Mouse (Mus musculus) naive thymus-derived CD4-positive, alpha-beta T cell, adult 2 months (primary cell): ENCODE measurements at regions not wholly inside any gene's neighbourhood (a gene's known extent, or its start where the extent isn't known, plus 50 kb on each side); places are given as distances from the start of the nearest gene placed in this dataset.

ENCODE experiments used
- DNase-seq: peaks from one replicate; pipeline ENCODE4 v3.0.0-alpha.2; 2011; ENCODE audit warnings: low read depth

GRCm38 (mm10) chr10:117434871-117435733 is 55.3 kb upstream of the Cpsf6 start:
- peak; percentile 93 for DNase-seq

- DNase-seq, result no peak
These were observed 54.6 kb upstream of the Cpsf6 start for GRCm38 (mm10) chr10:117434293-117434842.

GRCm38 (mm10) chr10:117433547-117434292 is 53.9 kb upstream of the Cpsf6 start:
- DNase-seq, result no peak

- DNase-seq, result no peak
These were observed 53.2 kb upstream of the Cpsf6 start for GRCm38 (mm10) chr10:117432871-117433546.

DNA sequence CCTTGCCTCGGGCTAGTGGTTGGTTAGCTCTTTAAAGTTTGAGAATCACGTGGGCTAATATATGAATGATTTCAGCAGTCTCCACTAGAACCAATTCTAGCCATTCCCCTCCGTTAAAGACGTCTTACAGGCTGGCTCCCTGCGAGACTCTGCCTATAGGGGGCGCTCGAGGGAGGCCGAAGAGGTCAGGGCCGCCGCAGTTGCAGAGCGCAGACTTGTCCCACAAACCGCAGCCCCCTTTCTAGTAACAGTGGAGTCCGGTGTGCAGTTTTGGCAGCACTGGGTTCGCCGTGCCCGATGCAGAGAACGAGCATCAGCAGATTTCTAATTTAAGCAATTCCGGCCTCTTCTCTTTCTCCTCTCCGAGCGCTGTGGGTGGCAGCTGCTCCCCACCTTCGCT is 52.6 kb upstream of the Cpsf6 start:
- peak; percentile 81 for DNase-seq

GRCm38 (mm10) chr10:117431850-117432249 is 52.0 kb upstream of the Cpsf6 start:
- no peak for DNase-seq

- DNase-seq, result no peak
These were observed 51.3 kb upstream of the Cpsf6 start for GRCm38 (mm10) chr10:117431086-117431619.

DNA sequence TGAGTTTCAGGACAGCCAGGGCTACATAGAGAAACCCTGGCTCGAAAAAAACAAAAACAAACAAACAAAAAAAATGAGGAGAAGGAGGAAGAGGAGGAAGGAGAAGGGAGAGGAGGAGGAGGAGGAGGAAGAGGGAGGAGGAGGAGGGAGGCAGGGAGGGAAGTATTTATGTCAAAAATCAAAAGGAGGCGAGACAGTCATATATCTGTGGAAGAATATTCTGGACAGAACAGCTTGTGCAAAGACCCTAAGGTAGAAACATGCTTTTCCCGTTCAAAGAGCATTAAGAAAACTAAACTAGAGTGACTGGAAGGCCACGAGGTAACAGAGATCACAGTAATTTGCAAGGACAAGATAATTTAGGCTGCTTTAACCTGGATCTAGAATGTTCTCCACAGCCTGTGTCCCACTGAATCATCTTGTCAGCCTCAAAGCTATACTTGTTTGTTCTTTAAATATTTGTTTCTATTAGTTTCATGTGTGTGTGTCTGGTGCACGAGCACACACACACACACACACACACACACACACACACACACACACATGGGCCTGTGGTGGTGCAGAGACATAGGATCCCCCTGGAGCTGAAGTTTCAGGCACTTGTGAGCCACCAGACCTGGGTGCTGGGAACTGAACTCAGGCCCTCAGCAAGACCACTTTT is 50.5 kb upstream of the Cpsf6 start:
- DNase-seq, result no peak

DNA sequence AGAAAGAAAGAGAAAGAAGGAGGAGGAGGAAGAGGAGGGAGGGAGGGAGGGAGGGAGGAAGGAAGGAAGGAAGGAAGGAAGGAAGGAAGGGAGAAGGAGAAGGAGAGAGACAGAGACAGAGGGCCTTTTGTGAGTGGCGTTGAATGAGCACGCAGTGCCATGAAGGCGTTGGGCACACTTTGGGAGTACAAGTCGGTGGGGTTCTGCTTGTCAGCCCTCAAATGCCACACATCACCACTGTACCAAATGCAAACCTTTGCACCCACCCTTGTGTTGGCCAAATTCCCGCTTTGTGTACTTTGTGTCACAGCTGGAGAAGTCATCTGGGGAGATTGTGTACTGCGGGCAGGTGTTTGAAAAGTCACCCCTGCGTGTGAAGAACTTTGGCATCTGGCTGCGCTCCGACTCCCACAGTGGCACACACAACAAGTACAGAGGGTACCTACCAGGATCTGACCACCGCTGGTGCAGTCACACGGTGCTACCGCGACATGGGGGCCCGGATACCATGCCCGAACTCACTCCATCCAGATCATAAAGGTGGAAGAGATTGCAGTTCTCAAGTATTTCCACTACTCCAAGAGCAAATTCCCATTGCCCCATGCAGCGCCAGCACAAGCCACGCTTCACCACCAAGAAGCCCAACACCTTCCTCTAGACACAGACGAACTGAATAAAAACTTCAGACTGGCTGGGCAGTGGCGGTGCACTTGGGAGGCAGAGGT is 49.8 kb upstream of the Cpsf6 start:
- no peak for DNase-seq
